Mouse (Mus musculus) neural tube, embryonic 14.5 days (tissue): ENCODE data around the gene Cemip2. TPM values are rescaled to one million over a fixed set of nuclear protein-coding genes. Genes with fewer than 3 reads are reported as not detected.

ENCODE experiments used
- ATAC-seq: fragments of 200-750 bp; cut with Nextera tagmentation; 2 replicates; pipeline ENCODE4 v1.8.0; 2017; ENCODE audit warnings: low read depth, mild to moderate bottlenecking, moderate TSS enrichment, moderate library complexity
- H3K27ac ChIP-seq: fragments of 300-500 bp; sonication (generic); 2 replicates; pipeline ENCODE4 v1.5.1; 2014; ENCODE audit warnings: low read depth, mild to moderate bottlenecking, control low read depth, low read length, moderate library complexity, mixed read lengths
- H3K27me3 ChIP-seq: fragments of 300-500 bp; sonication (generic); 2 replicates; pipeline ENCODE4 v1.6.1; 2014; ENCODE audit warnings: low read length; ENCODE audit not compliant: control insufficient read depth, insufficient read depth
- H3K36me3 ChIP-seq: fragments of 300-500 bp; sonication (generic); 2 replicates; pipeline ENCODE4 v1.6.1; 2014; ENCODE audit warnings: low read length, mixed read lengths; ENCODE audit not compliant: control insufficient read depth, insufficient read depth
- H3K4me1 ChIP-seq: fragments of 300-500 bp; sonication (generic); 2 replicates; pipeline ENCODE4 v1.6.1; 2014; ENCODE audit warnings: low read length; ENCODE audit not compliant: control insufficient read depth, insufficient read depth
- H3K4me2 ChIP-seq: fragments of 300-500 bp; sonication (generic); 2 replicates; pipeline ENCODE4 v1.6.1; 2014; ENCODE audit warnings: mild to moderate bottlenecking, low read depth, low read length, control low read depth
- H3K4me3 ChIP-seq: fragments of 300-500 bp; sonication (generic); 2 replicates; pipeline ENCODE4 v1.5.1; 2014; ENCODE audit warnings: low read depth, low read length, control low read depth, mixed read lengths
- H3K9ac ChIP-seq: fragments of 300-500 bp; sonication (generic); replicated peaks from 2 replicates; pipeline ENCODE4 v1.6.1; 2014; ENCODE audit warnings: low read depth, mild to moderate bottlenecking, control low read depth, low read length, mixed read lengths
- H3K9me3 ChIP-seq: fragments of 300-500 bp; sonication (generic); 2 replicates; pipeline ENCODE4 v1.6.1; 2016; ENCODE audit warnings: low read length; ENCODE audit not compliant: control insufficient read depth
- WGBS: fragments of 180-500 bp; shearing (Covaris S2); extraction: QIAGEN DNeasy Blood & Tissue Kit; methylation state at CpG from one replicate; pipeline ENCODE4 v1.1.7; 2014; 5-methylcytosine and 5-hydroxymethylcytosine counted together
- polyA plus RNA-seq: library from polyadenylated mRNA; unstranded; fragments of >200 nt; fragmentation: Nextera tagmentation; extraction: Ambion mirVana; gene quantifications from 2 replicates; pipeline ENCODE4 v1.2.1, GENCODE M21; 2014

The Cemip2 gene
- 21.1 and 31.0 TPM in 2 replicates for polyA plus RNA-seq

GRCm38 (mm10) chr19:21778147-21778917, at the start of gene Cemip2:
TSS of gene Cemip2 (plus strand) at chr19:21778342.
- Histone ChIP-seq H3K9ac (peak within 1 kb of the TSS; percentile 91), H3K9me3 (no peaks in the 10 kb centered on the region), H3K4me3 (peak within 1 kb of the TSS; percentile 76), H3K27ac (peak within 1 kb of the TSS; percentile 84), H3K4me1 (peaks cover 33% of the 10 kb centered on the region), H3K27me3 (no peaks in the 10 kb centered on the region), H3K36me3 (no peaks in the 10 kb centered on the region), H3K4me2 (peak within 1 kb of the TSS; percentile 78)
- under 1% methylated on average over 75 of the region's 75 CpGs for WGBS
- peak; percentile 94 for ATAC-seq

GRCm38 (mm10) chr19:21728342-21728741, 49.8 kb upstream of the Cemip2 start:
- ATAC-seq: no peak
- WGBS: 95% methylated on average over 6 of the region's 6 CpGs
- Histone ChIP-seq H3K4me3 (no peak overlapping the region), H3K4me1 (no peaks in the 10 kb centered on the region), H3K9me3 (no peaks in the 10 kb centered on the region), H3K27ac (no peak overlapping the region), H3K4me2 (no peak overlapping the region), H3K9ac (no peak overlapping the region), H3K27me3 (no peaks in the 10 kb centered on the region), H3K36me3 (no peaks in the 10 kb centered on the region)

- Histone ChIP-seq H3K27me3 (no peaks in the 10 kb centered on the region), H3K4me1 (no peaks in the 10 kb centered on the region), H3K9ac (no peak overlapping the region), H3K4me3 (no peak overlapping the region), H3K27ac (no peak overlapping the region), H3K9me3 (no peaks in the 10 kb centered on the region), H3K4me2 (no peak overlapping the region), H3K36me3 (no peaks in the 10 kb centered on the region)
- 93% methylated on average over 5 of the region's 5 CpGs for WGBS
- ATAC-seq: no peak
Observed at GRCm38 (mm10) chr19:21731887-21732286, 46.3 kb upstream of the Cemip2 start.

- no peak overlapping the region for H3K4me3 ChIP-seq
- no peak overlapping the region for H3K9ac ChIP-seq
- H3K27me3 ChIP-seq: no peaks in the 10 kb centered on the region
- H3K9me3 ChIP-seq: no peaks in the 10 kb centered on the region
- H3K4me1 ChIP-seq: peaks cover 5% of the 10 kb centered on the region; the same call in 1 of the 2 replicates
- WGBS: 85% methylated on average over 2 of the region's 2 CpGs
- ATAC-seq: no peak
- no peak overlapping the region for H3K4me2 ChIP-seq
- H3K27ac ChIP-seq: no peak overlapping the region
- H3K36me3 ChIP-seq: no peaks in the 10 kb centered on the region
Observed at GRCm38 (mm10) chr19:21733176-21733575, 45.0 kb upstream of the Cemip2 start.

GRCm38 (mm10) chr19:21734112-21734511, 44.0 kb upstream of the Cemip2 start:
- ATAC-seq: no peak
- no peaks in the 10 kb centered on the region for H3K9me3 ChIP-seq
- no peak overlapping the region for H3K4me3 ChIP-seq
- no peak overlapping the region for H3K27ac ChIP-seq
- peaks cover 5% of the 10 kb centered on the region; the same call in 1 of the 2 replicates for H3K4me1 ChIP-seq
- H3K9ac ChIP-seq: no peak overlapping the region
- WGBS: 45% methylated on average over 5 of the region's 5 CpGs
- no peaks in the 10 kb centered on the region for H3K36me3 ChIP-seq
- H3K27me3 ChIP-seq: no peaks in the 10 kb centered on the region
- H3K4me2 ChIP-seq: no peak overlapping the region

GRCm38 (mm10) chr19:21737446-21737845, 40.7 kb upstream of the Cemip2 start:
- Histone ChIP-seq H3K27me3 (no peaks in the 10 kb centered on the region), H3K9me3 (no peaks in the 10 kb centered on the region), H3K4me3 (no peak overlapping the region), H3K27ac (peak overlapping the region; percentile 40; the same call in 1 of the 2 replicates), H3K9ac (no peak overlapping the region), H3K4me1 (peaks cover 5% of the 10 kb centered on the region; the same call in 1 of the 2 replicates), H3K36me3 (no peaks in the 10 kb centered on the region), H3K4me2 (no peak overlapping the region)
- 60% methylated on average over 18 of the region's 18 CpGs for WGBS
- no peak for ATAC-seq

GRCm38 (mm10) chr19:21737881-21738590, 40.1 kb upstream of the Cemip2 start:
- no peak overlapping the region for H3K4me2 ChIP-seq

GRCm38 (mm10) chr19:21738591-21739280, 39.4 kb upstream of the Cemip2 start:
- no peak overlapping the region for H3K4me3 ChIP-seq
- H3K9ac ChIP-seq: no peak overlapping the region
- ATAC-seq: peak; percentile 36; the same call in 1 of the 2 replicates
- H3K27ac ChIP-seq: peak overlapping the region; percentile 40; the same call in 1 of the 2 replicates
- H3K4me2 ChIP-seq: no peak overlapping the region
- WGBS: 89% methylated on average over 18 of the region's 18 CpGs
- H3K27me3 ChIP-seq: no peaks in the 10 kb centered on the region
- H3K36me3 ChIP-seq: no peaks in the 10 kb centered on the region
- H3K9me3 ChIP-seq: no peaks in the 10 kb centered on the region
- peaks cover 5% of the 10 kb centered on the region; the same call in 1 of the 2 replicates for H3K4me1 ChIP-seq

More at GRCm38 (mm10) chr19:21737881-21738590, 40.1 kb upstream of the Cemip2 start:
- no peaks in the 10 kb centered on the region for H3K36me3 ChIP-seq
- peak; percentile 82 for ATAC-seq
- H3K4me3 ChIP-seq: no peak overlapping the region
- H3K4me1 ChIP-seq: peaks cover 5% of the 10 kb centered on the region; the same call in 1 of the 2 replicates
- no peaks in the 10 kb centered on the region for H3K9me3 ChIP-seq
- WGBS: 32% methylated on average over 17 of the region's 17 CpGs
- H3K27ac ChIP-seq: peak overlapping the region; percentile 40; the same call in 1 of the 2 replicates
- no peaks in the 10 kb centered on the region for H3K27me3 ChIP-seq
- H3K9ac ChIP-seq: no peak overlapping the region
